Mouse (Mus musculus) adrenal gland, adult 18-20 months (tissue): Measurements from ENCODE around the gene Ubap2. TPM values are rescaled to one million over a fixed set of nuclear protein-coding genes. Genes with fewer than 3 reads are reported as not detected.

Experiments used
- DNase-seq, 2 experiments: peaks; one replicate each; pipeline ENCODE4 v3.0.0; 2021 to 2022; ENCODE audit warnings: low spot score in 2 of 2
- long read RNA-seq, 2 experiments: library from polyadenylated mRNA; stranded (forward); transcript quantifications; one replicate each; pipeline ENCODE4 v2.0.0; 2021
- total RNA-seq, 2 experiments: library from RNA; stranded (reverse); gene quantifications; 1 replicate in 1 of 2; 2 replicates in 1 of 2; pipeline ENCODE4 v1.2.3; 2021

The Ubap2 gene
- total RNA-seq = 10 to 100 TPM; 35.4 to 36.2 TPM
- long read RNA-seq, experiment 1, full-length matches to known transcripts = 9 of 17 reads
- long read RNA-seq, experiment 1, partial matches to known transcripts = 6 of 17 reads
- long read RNA-seq, experiment 1, other reads (novel, unspliced or antisense) = 2 of 17 reads
- long read RNA-seq, experiment 2, partial matches to known transcripts = 9 of 10 reads
- long read RNA-seq, experiment 2, other reads (novel, unspliced or antisense) = 1 of 10 reads

- peak; percentile 95 to 96 for DNase-seq
Measured at GRCm38 (mm10) chr4:41274980-41275850, at the start of gene Ubap2. TSS of gene Ubap2 (minus strand) at chr4:41275144.

- DNase-seq = no peak
Measured at GRCm38 (mm10) chr4:41320971-41321370, 46.0 kb upstream of the Ubap2 start.

GRCm38 (mm10) chr4:41318267-41318666 is 43.3 kb upstream of the Ubap2 start:
- DNase-seq = no peak

GRCm38 (mm10) chr4:41315173-41315572 is 40.2 kb upstream of the Ubap2 start:
- no peak for DNase-seq

- peak; percentile 91 to 92 for DNase-seq
Measured at GRCm38 (mm10) chr4:41314141-41315129, 39.5 kb upstream of the Ubap2 start, which contains the start of gene Dcaf12. TSS of gene Dcaf12 (minus strand) at chr4:41314889.

DNA sequence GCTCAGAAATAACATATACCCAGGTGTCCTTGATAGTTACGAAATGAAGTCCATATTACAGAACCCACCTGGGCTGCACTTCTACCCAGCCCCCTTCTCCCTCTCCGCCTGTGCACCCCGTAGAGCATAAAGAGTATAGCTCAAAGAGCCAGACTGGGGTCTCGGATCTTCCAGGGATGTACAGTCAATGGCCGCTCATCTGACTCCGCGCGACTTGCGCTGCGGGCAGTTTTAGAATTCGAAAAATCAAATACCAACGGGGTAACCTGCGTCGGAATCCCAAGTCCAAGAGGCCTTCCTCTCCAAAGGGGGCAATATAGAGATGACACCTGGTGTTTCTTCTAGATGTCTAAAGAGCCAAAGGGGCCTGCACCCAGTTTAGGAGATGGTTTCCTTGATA is 38.8 kb upstream of the Ubap2 start:
- peak in 1 of 2 experiments; percentile 11 for DNase-seq

DNA sequence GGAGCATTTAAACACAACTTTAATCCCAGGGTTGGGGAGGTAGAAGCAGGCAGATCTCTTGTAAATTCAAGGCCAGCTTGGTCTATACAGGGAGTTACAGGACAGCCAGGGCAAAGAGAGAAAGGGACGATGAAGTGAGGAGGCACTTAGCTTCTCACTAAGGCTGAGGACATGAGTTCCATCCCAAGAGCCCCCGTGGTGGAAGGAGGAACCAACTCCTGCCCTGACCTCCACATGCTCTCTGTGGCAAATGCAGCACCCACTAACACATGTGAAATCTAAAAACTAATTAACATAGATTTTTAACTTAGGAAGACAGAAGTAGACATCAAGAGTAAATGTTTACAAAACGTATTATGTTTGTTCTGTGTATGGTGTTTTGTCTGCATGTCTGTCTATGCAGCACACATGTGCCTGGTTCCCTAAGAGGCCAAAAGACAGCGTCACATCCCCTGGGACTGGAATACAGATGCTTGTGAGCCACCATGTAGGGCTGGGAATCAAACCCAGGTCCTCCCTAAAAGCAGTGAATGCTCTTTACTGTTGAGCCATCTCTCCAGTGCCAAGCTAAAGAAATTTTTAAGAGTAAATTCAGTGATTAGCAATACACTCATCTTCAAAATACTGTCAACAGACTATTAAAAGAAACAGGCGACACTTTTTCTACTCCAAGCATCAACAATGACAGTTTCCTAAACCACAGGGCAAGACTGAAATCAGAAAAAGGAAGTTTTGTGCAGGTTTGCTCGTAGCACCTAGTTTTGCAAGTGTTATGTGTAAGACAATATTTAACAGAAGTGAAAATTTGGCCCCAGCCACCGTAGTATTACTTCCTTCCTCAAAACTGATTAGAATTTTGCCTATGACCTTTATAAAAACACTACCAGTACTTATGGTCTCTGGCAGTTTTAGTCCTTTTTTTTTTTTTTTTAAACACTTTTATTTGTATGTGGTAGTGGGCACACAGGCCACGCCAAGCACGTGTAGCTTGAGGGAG is 35.9 kb upstream of the Ubap2 start:
- no peak for DNase-seq

DNA sequence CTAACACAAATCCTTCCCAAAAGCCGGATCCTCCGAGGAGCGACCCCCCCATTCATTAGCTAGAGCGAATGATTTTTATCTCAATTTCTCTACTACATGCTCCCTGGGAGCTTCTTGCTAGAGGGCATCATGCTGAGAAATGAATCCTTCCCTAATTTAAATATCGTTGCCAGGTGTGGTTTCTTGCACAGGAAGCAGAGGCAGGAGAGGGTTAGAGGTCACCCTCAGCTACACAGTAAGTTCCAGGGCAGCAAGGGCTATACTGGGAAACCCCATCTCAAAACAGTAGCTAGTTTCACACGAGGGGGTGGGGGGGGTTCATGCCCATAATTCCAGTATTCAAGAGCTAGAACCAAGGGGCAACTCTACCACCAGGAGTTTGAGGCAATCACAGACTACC is 32.5 kb upstream of the Ubap2 start:
- DNase-seq = no peak

- DNase-seq = no peak
Measured at GRCm38 (mm10) chr4:41304302-41304701, 29.4 kb upstream of the Ubap2 start.

GRCm38 (mm10) chr4:41303671-41304070 is 28.7 kb upstream of the Ubap2 start:
- no peak for DNase-seq

DNA sequence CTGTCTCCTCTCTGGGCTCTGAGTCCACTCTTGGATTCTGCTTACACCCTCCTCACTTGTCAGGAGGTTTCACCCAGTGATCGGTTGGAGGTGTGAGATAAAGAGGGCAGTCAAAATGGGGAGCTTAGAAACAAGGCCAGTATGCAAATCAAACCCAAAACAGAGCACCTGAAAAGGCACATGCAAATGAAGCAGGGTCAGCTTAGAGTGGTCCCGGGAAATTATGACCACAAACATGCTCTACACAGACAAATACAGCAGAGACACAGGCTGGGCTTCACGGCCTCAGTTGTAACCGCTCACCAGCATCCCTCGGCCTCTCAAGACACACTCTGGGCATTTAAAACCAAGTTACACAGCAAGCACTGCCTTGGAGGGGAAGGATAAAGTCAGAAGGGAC is 24.0 kb upstream of the Ubap2 start:
- DNase-seq = no peak

- no peak for DNase-seq
Measured at GRCm38 (mm10) chr4:41295960-41296359, 21.0 kb upstream of the Ubap2 start.

GRCm38 (mm10) chr4:41295507-41295906 is 20.6 kb upstream of the Ubap2 start:
- no peak for DNase-seq

DNA sequence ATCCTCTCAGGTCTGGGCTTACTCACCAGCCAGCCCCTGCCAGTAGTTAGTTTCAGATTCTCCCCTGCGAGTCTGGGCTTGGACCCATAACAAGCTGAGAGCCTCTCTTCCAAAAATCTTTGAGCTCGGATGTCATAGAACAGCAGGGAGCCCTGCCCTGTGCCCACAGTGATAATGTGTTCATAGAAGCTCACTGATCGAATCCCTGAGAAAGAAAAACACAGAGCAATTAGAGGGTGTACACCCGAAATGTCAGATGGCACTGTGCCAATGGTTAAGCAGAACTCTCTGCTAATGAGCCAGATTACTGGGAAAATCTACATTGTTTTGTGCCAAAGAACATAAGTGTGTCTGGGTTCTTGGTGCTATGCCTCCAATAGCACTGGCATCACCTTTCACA is 19.0 kb upstream of the Ubap2 start:
- DNase-seq = no peak

GRCm38 (mm10) chr4:41289802-41290201 is 14.9 kb upstream of the Ubap2 start:
- no peak for DNase-seq

GRCm38 (mm10) chr4:41286420-41286819 is 11.5 kb upstream of the Ubap2 start:
- no peak for DNase-seq

- DNase-seq = no peak
Measured at GRCm38 (mm10) chr4:41284087-41284486, 9.1 kb upstream of the Ubap2 start.

- DNase-seq = no peak
Measured at GRCm38 (mm10) chr4:41275927-41276326, 983 bp upstream of the Ubap2 start.

DNA sequence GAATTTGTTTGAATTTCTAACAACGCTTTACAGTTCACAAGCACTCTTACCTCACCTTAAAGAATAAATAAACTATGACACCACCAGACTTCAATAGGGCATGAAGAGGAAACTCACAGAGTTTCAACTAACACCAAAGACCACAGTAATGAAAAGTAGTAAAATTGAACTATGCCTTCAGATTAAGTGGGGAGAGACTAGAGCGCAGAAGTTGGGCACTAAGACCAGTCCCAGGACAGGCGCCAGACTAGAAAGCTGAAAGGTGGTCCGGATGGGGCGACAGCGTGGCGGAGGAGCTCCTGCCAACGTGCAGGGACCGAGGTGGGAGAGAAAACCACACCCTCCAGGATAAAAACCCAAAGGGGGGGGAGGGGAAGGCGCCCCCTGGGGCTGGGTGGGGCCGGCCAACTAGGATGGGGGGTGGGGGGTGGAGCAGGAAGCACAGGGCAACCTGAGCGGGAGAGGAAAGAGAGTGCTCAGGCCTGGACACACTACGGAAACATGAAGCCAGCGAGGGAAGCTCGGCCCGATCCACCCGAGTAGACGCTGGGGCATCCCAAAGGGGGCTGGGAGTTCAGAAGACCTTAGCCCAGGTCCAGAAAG is 466 bp downstream of the Ubap2 start:
- DNase-seq = peak in 1 of 2 experiments; percentile 9
